Mouse (Mus musculus) hindbrain, postnatal 0 days (tissue): Measurements from ENCODE around the gene Chek2. TPM values are rescaled to one million over a fixed set of nuclear protein-coding genes. Genes with fewer than 3 reads are reported as not detected.
"Not testable (repeated sequence)": the region's sequence is repeated elsewhere in the genome, so short reads cannot be mapped to it uniquely, and the experiment has no call there.

Experiments used
- ATAC-seq: fragments of 200-750 bp; cut with Nextera tagmentation; 2 replicates; pipeline ENCODE4 v1.8.0; 2017; ENCODE audit warnings: mild to moderate bottlenecking, moderate TSS enrichment, moderate library complexity
- DNase-seq: peaks from one replicate; pipeline ENCODE4 v3.0.0-alpha.2; 2015; ENCODE audit warnings: low spot score
- H3K27ac ChIP-seq: fragments of 300-500 bp; sonication (generic); 2 replicates; pipeline ENCODE4 v1.5.1; 2014; ENCODE audit warnings: mild to moderate bottlenecking
- H3K27me3 ChIP-seq: fragments of 300-500 bp; sonication (generic); 2 replicates; pipeline ENCODE4 v1.6.1; 2014; ENCODE audit warnings: low read length, mixed read lengths; ENCODE audit not compliant: insufficient read depth
- H3K36me3 ChIP-seq: fragments of 300-500 bp; sonication (generic); 2 replicates; pipeline ENCODE4 v1.6.1; 2014; ENCODE audit warnings: low read length, mixed read lengths; ENCODE audit not compliant: insufficient read depth
- H3K4me1 ChIP-seq: fragments of 300-500 bp; sonication (generic); 2 replicates; pipeline ENCODE4 v1.6.1; 2014; ENCODE audit warnings: antibody characterized with exemption, low read length, mixed read lengths; ENCODE audit not compliant: insufficient read depth
- H3K4me2 ChIP-seq: fragments of 300-500 bp; sonication (generic); 2 replicates; pipeline ENCODE4 v1.6.1; 2014; ENCODE audit warnings: low read depth, mild to moderate bottlenecking, low read length, moderate library complexity, mixed read lengths
- H3K4me3 ChIP-seq: fragments of 300-500 bp; sonication (generic); 2 replicates; pipeline ENCODE4 v1.5.1; 2014; ENCODE audit warnings: low read length
- H3K9ac ChIP-seq: fragments of 300-500 bp; sonication (generic); replicated peaks from 2 replicates; pipeline ENCODE4 v1.6.1; 2014; ENCODE audit warnings: mild to moderate bottlenecking, low read length, moderate library complexity, mixed read lengths
- H3K9me3 ChIP-seq: fragments of 300-500 bp; sonication (generic); 2 replicates; pipeline ENCODE4 v1.6.1; 2016; ENCODE audit warnings: low read length, mixed read lengths
- CTCF ChIP-seq: IDR thresholded peaks from 2 replicates; pipeline ENCODE4 v1.5.1; 2016; ENCODE audit warnings: antibody characterized with exemption, control low read depth, low read depth
- WGBS: fragments of 180-500 bp; shearing (Covaris S2); extraction: QIAGEN DNeasy Blood & Tissue Kit; methylation state at CpG from one replicate; pipeline ENCODE4 v1.1.7; 2014; 5-methylcytosine and 5-hydroxymethylcytosine counted together
- polyA plus RNA-seq: library from polyadenylated mRNA; unstranded; fragments of >200 nt; fragmentation: Nextera tagmentation; extraction: Ambion mirVana; gene quantifications from 2 replicates; pipeline ENCODE4 v1.2.1, GENCODE M21; 2015
- total RNA-seq: library from RNA; depleted of rRNA; stranded (reverse); fragments of >200 nt; gene quantifications from 2 replicates; pipeline ENCODE4 v1.2.3, GENCODE M21; 2014

Gene Chek2
- total and polyA plus RNA-seq, 2 experiments from 2014 or later, result 5.1 to 5.5 TPM

DNA sequence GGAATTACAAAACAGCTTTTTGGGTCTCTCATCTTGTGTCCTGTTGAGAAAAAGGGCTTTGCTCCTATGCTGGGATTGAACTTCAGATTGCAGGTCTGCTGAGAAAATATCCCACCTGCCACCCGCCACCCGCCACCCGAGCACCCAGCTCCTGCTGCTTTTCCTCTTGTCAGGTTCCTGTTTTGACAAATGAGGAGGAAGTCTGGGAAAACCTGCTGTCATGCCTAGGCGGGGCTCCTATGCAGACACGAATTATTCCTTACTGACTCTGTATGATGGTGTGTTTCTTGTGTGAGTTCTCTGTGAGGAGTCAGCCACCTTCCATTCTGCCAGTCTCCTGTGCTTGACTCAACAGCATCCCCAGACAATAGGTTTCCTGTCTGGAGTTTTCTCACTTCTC lies 20.7 kb downstream of the Chek2 start:
- no peaks in the 10 kb centered on the region for H3K27me3 ChIP-seq

GRCm38 (mm10) chr5:110868460-110868859 lies 28.7 kb downstream of the Chek2 start:
- peak; percentile 71 for ATAC-seq
- Histone ChIP-seq H3K27ac (peak overlapping the region; percentile 8; the same call in 1 of the 2 replicates), H3K9ac (no peak overlapping the region), H3K27me3 (no peaks in the 10 kb centered on the region), H3K4me2 (no peak overlapping the region), H3K36me3 (no peaks in the 10 kb centered on the region), H3K9me3 (no peaks in the 10 kb centered on the region), H3K4me1 (peaks cover 14% of the 10 kb centered on the region), H3K4me3 (no peak overlapping the region)
- peak; percentile 67 for DNase-seq
- WGBS, result 20% methylated on average over 4 of the region's 4 CpGs
- no peak for TF ChIP-seq CTCF

More for the DNA sequence above, 20.7 kb downstream of the Chek2 start:
- DNase-seq (no peak), ATAC-seq (no peak)
- 88% methylated on average over 5 of the region's 5 CpGs for WGBS
- no peak overlapping the region for H3K4me2 ChIP-seq
- H3K9me3 ChIP-seq, result no peaks in the 10 kb centered on the region
- no peak overlapping the region for H3K9ac ChIP-seq
- no peak overlapping the region for H3K4me3 ChIP-seq
- H3K36me3 ChIP-seq, result no peaks in the 10 kb centered on the region
- TF ChIP-seq CTCF, result no peak
- H3K27ac ChIP-seq, result peak overlapping the region; percentile 81; the same call in 1 of the 2 replicates
- no peaks in the 10 kb centered on the region for H3K4me1 ChIP-seq

GRCm38 (mm10) chr5:110869242-110869669 lies 29.5 kb downstream of the Chek2 start:
- Histone ChIP-seq H3K27me3 (no peaks in the 10 kb centered on the region), H3K9me3 (no peaks in the 10 kb centered on the region), H3K27ac (peak overlapping the region; percentile 8), H3K4me1 (peaks cover 14% of the 10 kb centered on the region), H3K4me3 (no peak overlapping the region), H3K4me2 (no peak overlapping the region), H3K36me3 (no peaks in the 10 kb centered on the region), H3K9ac (no peak overlapping the region)
- ATAC-seq, result peak; percentile 48; the same call in 1 of the 2 replicates
- no peak for TF ChIP-seq CTCF
- whole genome bisulfite sequencing, result 25% methylated on average over 8 of the region's 8 CpGs
- peak; percentile 58 for DNase-seq

DNA sequence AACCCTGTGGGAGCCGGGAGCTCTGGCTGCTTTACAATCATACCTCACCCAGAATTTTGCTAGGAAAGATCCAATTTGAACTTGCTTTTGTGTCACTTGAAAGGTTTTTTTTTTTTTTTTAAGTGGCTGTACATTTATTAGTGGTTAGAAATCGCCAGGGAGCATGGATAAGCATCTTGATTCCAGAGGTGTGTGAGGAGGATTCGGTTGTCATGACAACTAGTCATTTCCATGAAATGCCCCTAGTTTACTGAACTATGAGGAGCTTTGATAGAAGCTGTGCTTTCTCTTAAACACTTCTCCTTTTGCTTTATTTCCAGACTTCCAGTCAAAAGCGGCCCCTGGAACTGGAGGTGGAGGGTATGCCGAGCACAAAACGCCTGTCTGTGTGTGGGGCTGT lies 33.4 kb downstream of the Chek2 start:
- H3K27me3 ChIP-seq, result no peaks in the 10 kb centered on the region
- no peak for ATAC-seq
- TF ChIP-seq CTCF, result no peak
- H3K9me3 ChIP-seq, result no peaks in the 10 kb centered on the region
- 51% methylated on average over 6 of the region's 6 CpGs for WGBS
- no peaks in the 10 kb centered on the region for H3K36me3 ChIP-seq
- DNase-seq, result peak; percentile 64
- no peak overlapping the region for H3K4me3 ChIP-seq
- peaks cover 10% of the 10 kb centered on the region for H3K4me1 ChIP-seq
- H3K4me2 ChIP-seq, result 0 out of 2 replicates have a peak overlapping the region, but pooled peaks have one; percentile 1
- H3K27ac ChIP-seq, result peak overlapping the region; percentile 37; the same call in 1 of the 2 replicates
- no peak overlapping the region for H3K9ac ChIP-seq

GRCm38 (mm10) chr5:110874711-110875110 lies 34.9 kb downstream of the Chek2 start:
- TF ChIP-seq CTCF, result no peak
- Histone ChIP-seq H3K9ac (no peak overlapping the region), H3K4me1 (no peaks in the 10 kb centered on the region), H3K36me3 (no peaks in the 10 kb centered on the region), H3K27ac (no peak overlapping the region), H3K27me3 (no peaks in the 10 kb centered on the region), H3K4me3 (no peak overlapping the region), H3K9me3 (no peaks in the 10 kb centered on the region), H3K4me2 (no peak overlapping the region)
- DNase-seq (peak; percentile 63), ATAC-seq (no peak)

DNA sequence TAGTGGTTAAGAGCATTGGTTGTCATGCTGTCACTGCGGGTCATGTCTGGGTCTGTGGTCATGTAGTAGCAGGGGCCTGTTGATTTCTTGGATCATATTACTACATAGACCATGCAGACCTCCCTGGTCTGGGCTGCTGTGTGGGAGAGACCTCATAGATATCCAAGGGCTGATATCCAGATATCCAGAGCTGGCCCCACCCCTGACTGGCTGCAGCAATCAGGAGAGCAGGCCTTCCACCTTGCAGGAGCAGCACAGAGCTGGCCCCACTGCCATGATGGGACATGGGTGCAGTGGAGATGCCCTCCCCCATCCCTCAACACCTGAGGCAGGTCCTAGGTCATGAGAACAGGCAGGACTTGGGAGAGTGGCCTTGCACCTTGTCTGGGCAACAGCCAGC lies 35.5 kb downstream of the Chek2 start:
- WGBS, result 91% methylated on average over 1 of the region's 1 CpGs
- H3K9me3 ChIP-seq, result no peaks in the 10 kb centered on the region
- no peak overlapping the region for H3K4me2 ChIP-seq
- H3K4me3 ChIP-seq, result no peak overlapping the region
- H3K4me1 ChIP-seq, result peaks cover 3% of the 10 kb centered on the region; the same call in 1 of the 2 replicates
- ATAC-seq (no peak), DNase-seq (no peak)
- H3K9ac ChIP-seq, result no peak overlapping the region
- TF ChIP-seq CTCF, result no peak
- no peaks in the 10 kb centered on the region for H3K27me3 ChIP-seq
- H3K36me3 ChIP-seq, result no peaks in the 10 kb centered on the region
- no peak overlapping the region for H3K27ac ChIP-seq

GRCm38 (mm10) chr5:110877666-110878505 lies 38.1 kb downstream of the Chek2 start:
- Histone ChIP-seq H3K4me1 (peaks cover 3% of the 10 kb centered on the region; the same call in 1 of the 2 replicates), H3K27ac (no peak overlapping the region), H3K36me3 (no peaks in the 10 kb centered on the region), H3K27me3 (no peaks in the 10 kb centered on the region), H3K9ac (no peak overlapping the region), H3K9me3 (no peaks in the 10 kb centered on the region), H3K4me2 (no peak overlapping the region), H3K4me3 (no peak overlapping the region)
- TF ChIP-seq CTCF, result no peak
- no peak for DNase-seq
- 64% methylated on average over 5 of the region's 5 CpGs for WGBS
- ATAC-seq, result no peak

- H3K9me3 ChIP-seq, H3K36me3 ChIP-seq, H3K4me3 ChIP-seq, DNase-seq, H3K27ac ChIP-seq, H3K4me1 ChIP-seq, H3K9ac ChIP-seq, H3K4me2 ChIP-seq, ATAC-seq, H3K27me3 ChIP-seq: not testable (repeated sequence)
- WGBS, result 98% methylated on average over 1 of the region's 1 CpGs
Measured at GRCm38 (mm10) chr5:110878526-110878925, 38.7 kb downstream of the Chek2 start.
